Mouse (Mus musculus) CH12.LX (cell line): ENCODE results near the gene S1pr4. TPM values are rescaled to one million over a fixed set of nuclear protein-coding genes. Genes with fewer than 3 reads are reported as not detected.

Experiments
- DNase-seq: peaks from one replicate; pipeline ENCODE4 v3.0.0-alpha.2; 2013; ENCODE audit errors: extremely low read depth
- H3K27ac ChIP-seq: 2 replicates; pipeline ENCODE4 v1.5.1; 2012; ENCODE audit warnings: low read depth, mild to moderate bottlenecking, control low read depth, moderate library complexity; ENCODE audit not compliant: insufficient read depth
- H3K27me3 ChIP-seq: replicated peaks from 2 replicates; pipeline ENCODE3; 2012; ENCODE audit warnings: inconsistent platforms
- H3K36me3 ChIP-seq, 2 experiments: replicated peaks in 1 of 2; 2 replicates each; pipeline versions ENCODE3 to v1.6.1; 2012; ENCODE audit warnings: inconsistent platforms in 1 of 2, low read length in 1 of 2, mild to moderate bottlenecking in 1 of 2, mixed read lengths in 1 of 2, moderate library complexity in 1 of 2; ENCODE audit not compliant: control insufficient read depth in 1 of 2, insufficient read depth in 1 of 2
- H3K4me1 ChIP-seq, 2 experiments: 2 replicates each; pipeline ENCODE4 v1.6.1; 2012; ENCODE audit warnings: inconsistent platforms in 1 of 2, moderate library complexity in 1 of 2; ENCODE audit not compliant: insufficient read depth in 2 of 2, control insufficient read depth in 1 of 2
- H3K4me2 ChIP-seq: 2 replicates; pipeline ENCODE4 v1.6.1; 2012; ENCODE audit warnings: low read depth, mild to moderate bottlenecking, control low read depth; ENCODE audit not compliant: poor library complexity, insufficient read depth, severe bottlenecking
- H3K4me3 ChIP-seq, 3 experiments: fragments of 150-350 bp in 1 of 3; sonication (generic) in 1 of 3; replicated peaks in 1 of 3; 2 replicates each; pipeline versions ENCODE3 to v1.5.1; 2011 to 2012; ENCODE audit warnings: low read depth in 2 of 3, low read length in 2 of 3, mild to moderate bottlenecking in 2 of 3, moderate library complexity in 2 of 3, control low read depth in 1 of 3, improper control_type of control experiment in 1 of 3, inconsistent platforms in 1 of 3, mixed read lengths in 1 of 3; ENCODE audit not compliant: poor library complexity in 1 of 3
- H3K79me2 ChIP-seq: replicated peaks from 2 replicates; pipeline ENCODE4 v1.6.1; 2012; ENCODE audit warnings: mild to moderate bottlenecking, moderate library complexity; ENCODE audit not compliant: control insufficient read depth, poor library complexity, insufficient read depth, severe bottlenecking; ENCODE audit errors: extremely low read depth
- H3K9ac ChIP-seq: 2 replicates; pipeline ENCODE4 v1.6.1; 2012; ENCODE audit warnings: low read depth, mild to moderate bottlenecking, control low read depth, moderate library complexity; ENCODE audit not compliant: insufficient read depth
- H3K9me3 ChIP-seq: replicated peaks from 2 replicates; pipeline ENCODE3; 2012; ENCODE audit warnings: low read length, inconsistent platforms, mixed read lengths
- BHLHE40 ChIP-seq: IDR thresholded peaks from 2 replicates; pipeline ENCODE4 v1.6.1; 2011; ENCODE audit warnings: mild to moderate bottlenecking, low read depth, low read length, improper control_type of control experiment
- CHD2 ChIP-seq: IDR thresholded peaks from 2 replicates; pipeline ENCODE4 v1.6.1; 2011; ENCODE audit warnings: low read length, improper control_type of control experiment
- E2F4 ChIP-seq: IDR thresholded peaks from 2 replicates; pipeline ENCODE4 v1.6.1; 2011; ENCODE audit warnings: low read depth, low read length, improper control_type of control experiment; ENCODE audit not compliant: insufficient replicate concordance
- ELF1 ChIP-seq: IDR thresholded peaks from 2 replicates; pipeline ENCODE4 v1.6.1; 2014; ENCODE audit warnings: low read depth, mild to moderate bottlenecking, inconsistent platforms, low read length, improper control_type of control experiment
- GABPA ChIP-seq: IDR thresholded peaks from 2 replicates; pipeline ENCODE4 v1.6.1; 2012; ENCODE audit warnings: low read depth, low read length, improper control_type of control experiment, inconsistent platforms; ENCODE audit not compliant: insufficient replicate concordance
- JUN ChIP-seq: IDR thresholded peaks from 2 replicates; pipeline ENCODE4 v1.6.1; 2011; ENCODE audit warnings: low read depth, mild to moderate bottlenecking, low read length, improper control_type of control experiment, moderate library complexity; ENCODE audit not compliant: insufficient read depth
- JUND ChIP-seq: conservative IDR thresholded peaks from 2 replicates; pipeline ENCODE4 v1.6.1; 2011; ENCODE audit warnings: low read depth, low read length, improper control_type of control experiment
- MAX ChIP-seq: IDR thresholded peaks from 2 replicates; pipeline ENCODE4 v1.6.1; 2011; ENCODE audit warnings: low read length, improper control_type of control experiment
- MAZ ChIP-seq: IDR thresholded peaks from 2 replicates; pipeline ENCODE4 v1.6.1; 2012; ENCODE audit warnings: low read depth, mild to moderate bottlenecking, inconsistent platforms, low read length, improper control_type of control experiment, moderate library complexity
- MXI1 ChIP-seq: IDR thresholded peaks from 2 replicates; pipeline ENCODE4 v1.6.1; 2011; ENCODE audit warnings: mild to moderate bottlenecking, low read depth, low read length, improper control_type of control experiment
- MYC ChIP-seq: IDR thresholded peaks from 2 replicates; pipeline ENCODE4 v1.6.1; 2011; ENCODE audit warnings: low read depth, mild to moderate bottlenecking, improper control_type of control experiment, low read length
- NELFE ChIP-seq: IDR thresholded peaks from 2 replicates; pipeline ENCODE4 v1.6.1; 2011; ENCODE audit warnings: low read depth, low read length, improper control_type of control experiment
- PAX5 ChIP-seq: IDR thresholded peaks from 2 replicates; pipeline ENCODE4 v1.6.1; 2012; ENCODE audit warnings: low read length, inconsistent platforms, mixed read lengths
- POLR2A ChIP-seq: IDR thresholded peaks from 2 replicates; pipeline ENCODE4 v1.6.1; 2011; ENCODE audit warnings: low read depth, mild to moderate bottlenecking, improper control_type of control experiment, low read length
- UBTF ChIP-seq: IDR thresholded peaks from 2 replicates; pipeline ENCODE4 v1.6.1; 2012; ENCODE audit warnings: low read depth, mild to moderate bottlenecking, inconsistent platforms, low read length, improper control_type of control experiment, moderate library complexity
- USF1 ChIP-seq: IDR thresholded peaks from 2 replicates; pipeline ENCODE4 v1.6.1; 2014; ENCODE audit warnings: low read depth, mild to moderate bottlenecking, inconsistent platforms, low read length, improper control_type of control experiment
- ZNF384 ChIP-seq: IDR thresholded peaks from 2 replicates; pipeline ENCODE4 v1.6.1; 2012; ENCODE audit warnings: low read depth, low read length, improper control_type of control experiment, inconsistent platforms
- dilution Hi-C: fragments of 300-500 bp; cut with MboI; formaldehyde crosslinking; loops from 2 replicates; pipeline ENCODE4 v1.14.3; 2020; ENCODE audit warnings: low sequenced_read_pairs; ENCODE audit not compliant: extremely low pct_unique_long_range_greater_than_20kb, extremely low pct_ligation_motif_present
- in situ Hi-C: fragments of 300-500 bp; cut with MboI; formaldehyde crosslinking; loops from 3 replicates; pipeline ENCODE4 v1.14.3; 2019; ENCODE audit warnings: low sequenced_read_pairs, low pct_ligation_motif_present, low pct_unique_long_range_greater_than_20kb, mixed read lengths
- polyA plus RNA-seq: library from polyadenylated mRNA; unstranded; fragments of >175 nt; gene quantifications from 2 replicates; pipeline ENCODE4 v1.2.1, GENCODE M21; 2012; ENCODE audit warnings: low read depth; ENCODE audit not compliant: insufficient read length
- total RNA-seq, 2 experiments: library from RNA; depleted of rRNA; stranded (reverse); fragments of 300-350 nt in 1 of 2; fragments of >200 nt in 1 of 2; gene quantifications; 2 replicates each; pipeline ENCODE4 v1.2.3; 2012 to 2014

S1pr4 gene
- total and polyA plus RNA-seq, 3 experiments = 0.19 to 0.30 TPM; not detected in 1

- Histone ChIP-seq H3K79me2 (peaks cover 22% of the 10 kb centered on the region), H3K36me3 (peaks cover 0 to 11% of the 10 kb centered on the region in 2 experiments), H3K9ac (no peak overlapping the region), H3K4me1 (peaks cover 23 to 44% of the 10 kb centered on the region in 2 experiments), H3K9me3 (no peaks in the 10 kb centered on the region), H3K4me3 (no peak overlapping the region), H3K27ac (no peak overlapping the region), H3K4me2 (no peak overlapping the region), H3K27me3 (peaks cover 2% of the 10 kb centered on the region)
- TF ChIP-seq NELFE (no peak), JUN (no peak), PAX5 (no peak), CHD2 (no peak), MAZ (no peak), ELF1 (no peak), E2F4 (no peak), UBTF (no peak), BHLHE40 (no peak), ZNF384 (no peak), POLR2A (no peak), USF1 (no peak), MYC (no peak), MAX (no peak), GABPA (no peak), MXI1 (no peak), JUND (no peak)
- dilution Hi-C loops (no loop called here), in situ Hi-C loops (loop anchor here (5.0 to 10.0 kb wide), 2 partner anchors 34 to 106 kb away; partner anchors contain the start of genes BC025920 and Tle6)
- DNase-seq = no peak
Measured at GRCm38 (mm10) chr10:81498316-81499249, 1.3 kb downstream of the S1pr4 start.
